17 mouse cellular contexts compared by ENCODE assay signal in the genomic region with DNA sequence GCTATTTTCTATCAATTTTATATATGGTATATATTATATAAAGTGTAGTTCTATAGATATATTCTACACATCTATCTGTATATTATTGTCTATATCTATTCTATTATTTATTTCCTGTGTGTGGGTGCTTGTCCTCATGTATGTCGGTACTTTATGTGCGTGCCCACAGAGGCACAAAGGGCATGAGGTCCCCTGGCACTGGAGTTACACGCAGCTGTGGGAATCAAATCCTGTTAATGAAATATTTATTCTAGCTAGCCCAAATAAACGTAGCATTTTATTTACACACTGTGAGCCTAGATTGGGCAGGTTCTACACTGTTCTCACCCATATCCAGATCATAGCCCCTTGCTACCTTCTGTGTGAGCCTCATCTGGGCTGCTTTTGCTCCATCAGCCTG. TPM values are rescaled to one million over a fixed set of nuclear protein-coding genes. Genes with fewer than 3 reads are reported as not detected.
"Had no signal": no experiment of that assay in that cellular context is flagged by ENCODE, and none has a peak within 500 bp of the region (broad histone marks: within the 10 kb centered on the region; RNA-seq: fewer than 3 reads in every experiment).

No protein-coding gene starts in this region.

- H3K4me3 ChIP-seq: neural tube, embryonic 13.5 days; neural tube, embryonic 15.5 days; stomach, embryonic 15.5 days had no signal

- H3K9ac ChIP-seq: neural tube, embryonic 13.5 days; neural tube, embryonic 15.5 days; stomach, embryonic 15.5 days had no signal

- H3K9me3 ChIP-seq: neural tube, embryonic 13.5 days; neural tube, embryonic 15.5 days; stomach, embryonic 15.5 days had no signal

- H3K27ac ChIP-seq: neural tube, embryonic 13.5 days; neural tube, embryonic 15.5 days; stomach, embryonic 15.5 days; stomach, postnatal 0 days had no signal

- H3K4me2 ChIP-seq: neural tube, embryonic 13.5 days; neural tube, embryonic 15.5 days; stomach, embryonic 15.5 days had no signal

- DNase-seq: retina, postnatal 1 day; right cerebral cortex, adult 18-20 months; right cerebral cortex, postnatal 14 days; right cerebral cortex, postnatal 25 days; right cerebral cortex, postnatal 4 days; spleen, adult 18-20 months; thymus, adult 18-20 months; thymus, adult 2 months; thymus, postnatal 14 days; thymus, postnatal 25 days; thymus, postnatal 36 days; thymus, postnatal 4 days had no signal

- H3K4me1 ChIP-seq: neural tube, embryonic 13.5 days; neural tube, embryonic 15.5 days; stomach, embryonic 15.5 days had no signal

- H3K27me3 ChIP-seq: neural tube, embryonic 13.5 days; neural tube, embryonic 15.5 days; stomach, embryonic 15.5 days had no signal

RNA-seq across cellular contexts. Expression of a gene that starts 18.0 kb away (rescaled TPM):
- polyA plus RNA-seq: neural tube, embryonic 13.5 days; small intestine, adult 2 months had no signal
